Mouse (Mus musculus) stomach, embryonic 14.5 days (tissue): ENCODE measurements at regions not wholly inside any gene's neighbourhood (a gene's known extent, or its start where the extent isn't known, plus 50 kb on each side); places are given as distances from the start of the nearest gene placed in this dataset.

Experiments
- ATAC-seq: fragments of 200-750 bp; cut with Nextera tagmentation; 2 replicates; pipeline ENCODE4 v1.8.0; 2017; ENCODE audit warnings: low read depth, moderate TSS enrichment; ENCODE audit not compliant: insufficient number of reproducible peaks, insufficient read depth, low FRiP score
- H3K27ac ChIP-seq: fragments of 300-500 bp; sonication (generic); 2 replicates; pipeline ENCODE4 v1.5.1; 2014; ENCODE audit warnings: mild to moderate bottlenecking, low read length, moderate library complexity, mixed read lengths
- H3K27me3 ChIP-seq: fragments of 300-500 bp; sonication (generic); 2 replicates; pipeline ENCODE4 v1.6.1; 2014; ENCODE audit warnings: low read length, control low read depth, mixed read lengths; ENCODE audit not compliant: control insufficient read depth, insufficient read depth
- H3K36me3 ChIP-seq: fragments of 300-500 bp; sonication (generic); 2 replicates; pipeline ENCODE4 v1.6.1; 2014; ENCODE audit warnings: mild to moderate bottlenecking, control low read depth, low read length, moderate library complexity, mixed read lengths; ENCODE audit not compliant: control insufficient read depth, insufficient read depth
- H3K4me1 ChIP-seq: fragments of 300-500 bp; sonication (generic); 2 replicates; pipeline ENCODE4 v1.6.1; 2014; ENCODE audit warnings: low read length, control low read depth, mixed read lengths; ENCODE audit not compliant: control insufficient read depth, insufficient read depth
- H3K4me2 ChIP-seq: fragments of 300-500 bp; sonication (generic); replicated peaks from 2 replicates; pipeline ENCODE4 v1.6.1; 2014; ENCODE audit warnings: low read depth, low read length, control low read depth
- H3K4me3 ChIP-seq: fragments of 300-500 bp; sonication (generic); 2 replicates; pipeline ENCODE4 v1.5.1; 2014; ENCODE audit warnings: low read depth, low read length, control low read depth
- H3K9ac ChIP-seq: fragments of 300-500 bp; sonication (generic); replicated peaks from 2 replicates; pipeline ENCODE4 v1.6.1; 2014; ENCODE audit warnings: low read depth, mild to moderate bottlenecking, control low read depth, low read length, moderate library complexity, mixed read lengths
- H3K9me3 ChIP-seq: fragments of 300-500 bp; sonication (generic); 2 replicates; pipeline ENCODE4 v1.6.1; 2016; ENCODE audit warnings: low read depth, low read length, control low read depth; ENCODE audit not compliant: control insufficient read depth
- WGBS: fragments of 180-500 bp; shearing (Covaris S2); extraction: QIAGEN DNeasy Blood & Tissue Kit; methylation state at CpG from one replicate; pipeline ENCODE4 v1.1.7; 2014; 5-methylcytosine and 5-hydroxymethylcytosine counted together

GRCm38 (mm10) chr17:62248011-62248410 lies 633.1 kb downstream of the Efna5 start:
- no peak overlapping the region for H3K4me3 ChIP-seq
- no peak for ATAC-seq
- no peaks in the 10 kb centered on the region for H3K9me3 ChIP-seq
- H3K9ac ChIP-seq = no peak overlapping the region
- H3K27ac ChIP-seq = no peak overlapping the region
- no peak overlapping the region for H3K4me2 ChIP-seq
- no peaks in the 10 kb centered on the region for H3K27me3 ChIP-seq
- no peaks in the 10 kb centered on the region for H3K4me1 ChIP-seq
- 49% methylated on average over 3 of the region's 3 CpGs for WGBS
- H3K36me3 ChIP-seq = no peaks in the 10 kb centered on the region

DNA sequence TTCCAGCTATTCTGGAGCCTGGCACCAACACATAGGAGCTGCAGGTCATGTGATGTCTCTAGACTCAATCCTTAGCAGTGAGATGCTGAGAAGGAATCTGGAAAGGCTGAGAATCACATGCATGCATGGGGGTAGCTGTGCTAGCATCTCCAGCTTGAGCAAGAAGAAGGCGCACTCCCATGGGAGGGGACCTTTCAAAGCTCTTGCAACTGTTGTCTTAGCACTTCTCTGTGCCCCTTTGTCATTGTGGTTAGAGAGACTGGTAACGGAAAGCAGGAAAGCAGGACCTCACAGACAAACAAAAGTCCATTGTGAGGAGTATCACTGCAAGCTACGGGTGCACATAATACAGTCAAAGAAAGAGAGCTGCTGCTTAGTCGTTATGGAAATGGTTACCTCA lies 634.5 kb downstream of the Efna5 start:
- WGBS = 61% methylated on average over 4 of the region's 4 CpGs

GRCm38 (mm10) chr17:62230939-62231338 lies 650.2 kb downstream of the Efna5 start:
- no peak overlapping the region for H3K4me3 ChIP-seq
- no peaks in the 10 kb centered on the region for H3K4me1 ChIP-seq
- no peaks in the 10 kb centered on the region for H3K27me3 ChIP-seq
- H3K9ac ChIP-seq = no peak overlapping the region
- no peak overlapping the region for H3K4me2 ChIP-seq
- no peaks in the 10 kb centered on the region for H3K9me3 ChIP-seq
- no peak for ATAC-seq
- no peaks in the 10 kb centered on the region for H3K36me3 ChIP-seq
- no peak overlapping the region for H3K27ac ChIP-seq

More for the DNA sequence above, 634.5 kb downstream of the Efna5 start:
- no peaks in the 10 kb centered on the region for H3K4me1 ChIP-seq
- no peak overlapping the region for H3K4me3 ChIP-seq
- no peak overlapping the region for H3K27ac ChIP-seq
- H3K4me2 ChIP-seq = no peak overlapping the region
- no peak overlapping the region for H3K9ac ChIP-seq
- H3K36me3 ChIP-seq = no peaks in the 10 kb centered on the region
- no peaks in the 10 kb centered on the region for H3K9me3 ChIP-seq
- ATAC-seq = no peak
- H3K27me3 ChIP-seq = no peaks in the 10 kb centered on the region

DNA sequence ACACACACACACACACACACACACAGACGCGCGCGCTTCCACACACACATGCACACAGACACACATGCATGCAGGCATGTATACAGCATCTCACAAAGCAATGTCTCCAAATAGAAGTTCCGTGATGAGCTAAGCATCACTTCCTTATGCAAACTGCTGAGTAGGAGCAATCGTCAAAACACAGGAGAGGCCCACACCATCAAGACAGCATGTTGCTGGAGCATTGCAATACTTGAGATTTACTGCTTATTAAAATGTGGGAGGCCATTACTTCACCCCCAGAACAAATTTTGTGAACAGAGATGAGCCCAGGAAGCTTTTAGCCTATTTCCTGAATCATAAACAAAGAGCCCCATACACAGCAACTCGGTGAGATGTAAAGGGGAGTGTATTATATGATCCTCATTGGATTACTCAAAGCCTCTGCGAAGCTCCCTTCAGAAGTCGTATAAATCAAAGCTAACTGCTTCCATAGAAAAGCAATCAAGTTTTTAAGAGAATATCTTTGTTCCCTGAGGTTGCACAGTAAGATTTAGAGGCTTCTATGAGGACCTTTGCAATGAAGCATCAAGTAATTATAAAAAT lies 670.6 kb downstream of the Efna5 start:
- H3K36me3 ChIP-seq = no peaks in the 10 kb centered on the region
- ATAC-seq = no peak
- no peaks in the 10 kb centered on the region for H3K4me1 ChIP-seq
- no peak overlapping the region for H3K27ac ChIP-seq
- no peaks in the 10 kb centered on the region for H3K27me3 ChIP-seq
- H3K9ac ChIP-seq = no peak overlapping the region
- H3K4me3 ChIP-seq = no peak overlapping the region
- H3K4me2 ChIP-seq = no peak overlapping the region
- 74% methylated on average over 9 of the region's 9 CpGs for WGBS
- no peaks in the 10 kb centered on the region for H3K9me3 ChIP-seq

DNA sequence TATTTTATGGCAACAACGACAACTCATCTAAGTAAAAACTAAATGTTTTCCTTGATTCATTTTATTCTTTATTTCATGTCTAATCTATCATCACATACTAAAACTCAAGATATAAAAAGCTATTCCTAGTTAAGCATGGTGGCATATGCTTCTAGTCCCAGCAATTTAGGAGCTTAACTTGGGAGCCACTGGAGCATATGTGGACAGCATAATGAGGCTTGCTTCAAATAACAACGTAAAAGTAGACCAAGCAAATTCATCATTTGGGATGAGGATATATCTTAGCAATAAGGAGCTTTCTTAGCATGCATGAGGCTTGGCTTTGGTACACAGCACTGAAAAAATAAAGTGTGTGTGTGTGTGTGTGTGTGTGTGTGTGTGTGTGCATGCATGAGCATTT lies 678.5 kb downstream of the Efna5 start:
- Histone ChIP-seq H3K9ac (no peak overlapping the region), H3K4me2 (no peak overlapping the region), H3K36me3 (no peaks in the 10 kb centered on the region), H3K9me3 (no peaks in the 10 kb centered on the region), H3K27me3 (no peaks in the 10 kb centered on the region), H3K4me3 (no peak overlapping the region), H3K27ac (no peak overlapping the region), H3K4me1 (no peaks in the 10 kb centered on the region)
- 87% methylated on average over 2 of the region's 2 CpGs for WGBS
- no peak for ATAC-seq

GRCm38 (mm10) chr17:62200491-62200890 lies 680.6 kb downstream of the Efna5 start:
- no peaks in the 10 kb centered on the region for H3K27me3 ChIP-seq
- no peaks in the 10 kb centered on the region for H3K36me3 ChIP-seq
- no peak overlapping the region for H3K27ac ChIP-seq
- no peak overlapping the region for H3K4me2 ChIP-seq
- ATAC-seq = no peak
- H3K4me1 ChIP-seq = no peaks in the 10 kb centered on the region
- no peak overlapping the region for H3K4me3 ChIP-seq
- H3K9me3 ChIP-seq = no peaks in the 10 kb centered on the region
- 85% methylated on average over 4 of the region's 4 CpGs for WGBS
- no peak overlapping the region for H3K9ac ChIP-seq

DNA sequence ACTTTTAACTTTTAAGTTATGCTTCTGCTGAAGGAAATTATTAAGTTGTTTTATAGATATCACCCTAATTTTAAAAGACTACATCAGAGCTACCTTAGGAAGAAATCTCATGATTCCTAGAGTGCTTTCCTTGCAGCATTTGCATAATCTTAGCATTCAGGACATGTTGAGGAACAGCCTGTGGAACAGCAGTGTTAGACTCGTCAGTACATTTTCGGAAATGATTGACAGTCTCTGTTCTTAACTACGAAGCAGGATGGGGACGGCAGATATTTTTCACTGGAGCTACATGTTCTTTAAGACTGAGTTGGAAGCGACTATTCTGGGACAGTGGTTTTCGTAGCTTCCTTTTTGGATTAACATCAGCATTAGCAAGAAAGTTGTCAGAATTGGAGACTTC lies 681.6 kb downstream of the Efna5 start:
- no peaks in the 10 kb centered on the region for H3K27me3 ChIP-seq
- no peak for ATAC-seq
- no peaks in the 10 kb centered on the region for H3K36me3 ChIP-seq
- H3K4me3 ChIP-seq = no peak overlapping the region
- no peak overlapping the region for H3K4me2 ChIP-seq
- no peaks in the 10 kb centered on the region for H3K4me1 ChIP-seq
- WGBS = 89% methylated on average over 6 of the region's 6 CpGs
- H3K27ac ChIP-seq = no peak overlapping the region
- H3K9me3 ChIP-seq = no peaks in the 10 kb centered on the region
- H3K9ac ChIP-seq = no peak overlapping the region

DNA sequence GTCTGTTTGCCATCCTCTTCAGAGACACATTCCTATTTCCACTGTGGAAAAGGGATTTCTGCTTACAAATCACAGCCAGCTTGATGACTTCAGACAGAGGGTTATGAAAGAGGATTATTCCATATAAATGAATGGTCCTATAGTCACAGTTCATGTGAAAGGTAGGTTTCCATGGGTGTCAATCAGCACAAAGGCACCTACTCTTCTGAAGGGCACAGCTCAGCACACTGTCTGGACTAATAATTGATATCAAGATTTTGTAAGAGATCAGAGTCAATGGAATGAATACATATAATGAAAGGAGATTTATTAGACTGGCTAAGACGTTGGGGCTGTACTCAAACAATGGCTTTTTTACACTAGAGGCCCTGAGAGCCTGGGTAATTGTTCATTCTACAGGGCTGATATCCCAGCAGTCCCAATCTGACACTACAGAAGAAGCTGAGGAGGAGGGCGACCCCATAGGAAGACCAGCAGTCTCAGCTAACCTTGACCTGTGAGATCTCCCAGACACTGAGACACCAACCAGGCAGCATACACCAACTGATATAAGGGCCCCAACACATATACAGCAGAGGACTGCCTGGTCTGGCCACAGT lies 702.4 kb downstream of the Efna5 start:
- H3K9me3 ChIP-seq = no peaks in the 10 kb centered on the region
- no peak overlapping the region for H3K4me3 ChIP-seq
- no peak overlapping the region for H3K27ac ChIP-seq
- ATAC-seq = no peak
- no peaks in the 10 kb centered on the region for H3K4me1 ChIP-seq
- WGBS = 65% methylated on average over 2 of the region's 2 CpGs
- H3K4me2 ChIP-seq = no peak overlapping the region
- H3K27me3 ChIP-seq = no peaks in the 10 kb centered on the region
- H3K9ac ChIP-seq = no peak overlapping the region
- H3K36me3 ChIP-seq = no peaks in the 10 kb centered on the region

- Histone ChIP-seq H3K27me3 (no peaks in the 10 kb centered on the region), H3K4me2 (no peak overlapping the region), H3K4me3 (no peak overlapping the region), H3K27ac (no peak overlapping the region), H3K9me3 (no peaks in the 10 kb centered on the region), H3K4me1 (no peaks in the 10 kb centered on the region), H3K9ac (no peak overlapping the region), H3K36me3 (no peaks in the 10 kb centered on the region)
- WGBS = 77% methylated on average over 5 of the region's 5 CpGs
- ATAC-seq = no peak
Measured at GRCm38 (mm10) chr17:62176336-62176735, 704.8 kb downstream of the Efna5 start.
